Mouse (Mus musculus): ENCODE measurements around the gene Tns1. TPM values are rescaled to one million over a fixed set of nuclear protein-coding genes. Genes with fewer than 3 reads are reported as not detected.

The Tns1 gene
- total and polyA plus RNA-seq, 3 experiments, result 0.40 to 3.6 (median 0.89) TPM

DNA sequence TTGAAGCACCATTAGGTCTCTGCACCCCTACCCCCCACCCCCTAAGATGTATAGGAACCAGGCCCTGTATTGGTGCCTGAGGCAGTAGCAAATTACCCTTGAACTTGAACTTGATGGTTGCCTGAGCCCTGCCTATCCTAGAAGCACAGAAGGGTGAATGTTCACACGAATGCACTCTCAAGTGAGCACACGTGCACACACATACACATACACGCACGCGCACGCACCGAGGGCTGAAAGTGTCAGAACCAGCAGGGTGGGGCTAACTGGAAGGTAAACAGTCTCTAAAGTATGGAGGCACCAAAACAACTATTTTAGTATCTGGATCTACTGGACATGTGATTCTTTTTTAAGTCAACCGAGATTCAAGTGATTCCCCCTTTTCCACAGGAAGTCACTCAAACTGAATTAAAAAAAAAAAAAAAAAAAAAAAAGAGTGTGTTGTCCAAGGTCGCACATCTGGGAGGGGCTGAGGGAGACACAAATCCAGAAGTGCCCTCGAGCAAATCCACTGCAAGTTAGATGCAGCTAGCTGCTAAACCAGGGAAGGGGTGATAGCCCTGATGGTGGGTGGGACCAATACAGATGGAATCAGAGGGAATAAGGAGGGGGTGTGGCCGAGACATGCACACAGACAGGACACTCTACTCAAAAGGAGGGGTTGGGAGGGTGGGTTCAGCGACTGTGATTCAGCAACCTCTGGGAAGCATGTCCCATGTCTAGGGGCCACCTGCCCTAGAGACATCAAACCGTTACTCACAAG lies 96.0 kb downstream of the Tns1 start:
- H3K27ac ChIP-seq (ENCODE audit: insufficient read depth, low read depth), result no peak overlapping the region
- TF ChIP-seq POLR2AphosphoS2 (IDR thresholded peaks at IDR 0.05; ENCODE audit: low read depth, low read length), result no peak
- TF ChIP-seq JUND (conservative IDR thresholded peaks at IDR 0.05; ENCODE audit: low read depth, low read length), result no peak
- TF ChIP-seq USF1 (IDR thresholded peaks at IDR 0.05; ENCODE audit: low read depth, low read length), result no peak
- TF ChIP-seq ZC3H11A (IDR thresholded peaks at IDR 0.05; ENCODE audit: low read depth, low read length), result no peak
- TF ChIP-seq ZKSCAN1 (IDR thresholded peaks at IDR 0.05; ENCODE audit: borderline replicate concordance, low read depth, low read length), result no peak
- no peak for TF ChIP-seq CHD2 (IDR thresholded peaks at IDR 0.05; ENCODE audit: low read length)
- no peak for TF ChIP-seq ETS1 (conservative IDR thresholded peaks at IDR 0.05; ENCODE audit: low read depth, low read length)
- no peak for TF ChIP-seq POLR2A (IDR thresholded peaks at IDR 0.05; ENCODE audit: low read depth, low read length)
- no peak for TF ChIP-seq NELFE (IDR thresholded peaks at IDR 0.05; ENCODE audit: low read depth, low read length)
- TF ChIP-seq UBTF (IDR thresholded peaks at IDR 0.05; ENCODE audit: low read depth, low read length), result no peak
- no peak for TF ChIP-seq NRF1 (IDR thresholded peaks at IDR 0.05; ENCODE audit: low read depth, low read length)
- TF ChIP-seq TBP (conservative IDR thresholded peaks at IDR 0.05; ENCODE audit: low read depth, low read length), result no peak
- no peak for TF ChIP-seq MYC (IDR thresholded peaks at IDR 0.05; ENCODE audit: low read depth, low read length)
- no peak for TF ChIP-seq BHLHE40 (IDR thresholded peaks at IDR 0.05; ENCODE audit: low read depth, low read length)
- no peak for TF ChIP-seq CTCF (conservative IDR thresholded peaks at IDR 0.05 in 1 of 2, IDR thresholded peaks at IDR 0.05 in 1 of 2; ENCODE audit: low read depth in 2 of 2, low read length in 2 of 2)
- TF ChIP-seq MEF2A (IDR thresholded peaks at IDR 0.05; ENCODE audit: borderline replicate concordance, low read depth, low read length), result no peak
- TF ChIP-seq IRF4 (IDR thresholded peaks at IDR 0.05; ENCODE audit: low read depth, low read length), result no peak
- dilution Hi-C loops (cut with MboI; ENCODE audit: extremely low pct_ligation_motif_present, extremely low pct_unique_long_range_greater_than_20kb, low sequenced_read_pairs), result no loop called here
- no peak overlapping the region for H3K9ac ChIP-seq (ENCODE audit: insufficient read depth, low read depth)
- H3K36me3 ChIP-seq (replicated peaks in 1 of 2; ENCODE audit: control insufficient read depth in 1 of 2, insufficient read depth in 1 of 2, low read length in 1 of 2), result no peaks in the 10 kb centered on the region
- peaks cover 11% of the 10 kb centered on the region for H3K27me3 ChIP-seq (replicated peaks)
- in situ Hi-C loops (cut with MboI; ENCODE audit: low pct_ligation_motif_present, low pct_unique_long_range_greater_than_20kb, low sequenced_read_pairs), result no loop called here
- no peaks in the 10 kb centered on the region for H3K79me2 ChIP-seq (replicated peaks; ENCODE audit: control insufficient read depth, extremely low read depth, insufficient read depth, poor library complexity, severe bottlenecking)
- H3K9me3 ChIP-seq (replicated peaks; ENCODE audit: low read length), result no peaks in the 10 kb centered on the region
- no peak overlapping the region for H3K4me2 ChIP-seq (ENCODE audit: insufficient read depth, low read depth, poor library complexity, severe bottlenecking)
- no peak overlapping the region for H3K4me3 ChIP-seq (replicated peaks in 1 of 3; ENCODE audit: low read depth in 2 of 3, low read length in 2 of 3, poor library complexity in 1 of 3)
- no peak for DNase-seq (ENCODE audit: extremely low read depth)
- peaks cover 0 to 17% of the 10 kb centered on the region in 2 experiments; a peak in 2 of 4 replicates for H3K4me1 ChIP-seq (ENCODE audit: control insufficient read depth in 1 of 2, insufficient read depth in 2 of 2)

DNA sequence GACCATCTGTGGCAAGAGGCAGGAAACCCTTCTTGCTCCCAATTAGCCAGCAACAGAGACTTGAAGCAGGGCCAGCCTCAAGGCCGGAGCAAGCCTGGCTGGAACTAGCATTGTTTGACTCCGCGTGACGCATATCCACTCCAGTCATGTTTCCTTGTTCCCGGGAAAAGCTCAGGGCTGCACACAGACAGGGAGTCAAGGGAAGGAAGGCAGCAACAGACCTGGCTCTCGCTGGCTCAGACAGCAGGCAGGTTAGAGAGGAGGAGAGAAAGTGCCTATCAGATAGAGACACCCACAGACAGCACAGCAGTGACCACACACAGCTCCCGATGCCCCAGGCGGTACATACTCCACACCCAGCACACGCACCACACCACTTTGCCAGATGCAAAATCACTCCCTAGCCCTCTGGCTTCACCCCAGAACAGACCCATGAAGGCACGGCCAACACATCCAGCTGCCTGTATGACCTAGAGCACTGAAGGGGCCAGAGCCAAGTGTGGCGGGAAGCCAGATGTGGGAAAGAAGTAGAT lies 96.6 kb downstream of the Tns1 start:
- TF ChIP-seq PAX5 (IDR thresholded peaks at IDR 0.05; ENCODE audit: low read length) (no peak), UBTF (IDR thresholded peaks at IDR 0.05; ENCODE audit: low read depth, low read length) (no peak), JUN (IDR thresholded peaks at IDR 0.05; ENCODE audit: insufficient read depth, low read depth, low read length) (no peak), BHLHE40 (IDR thresholded peaks at IDR 0.05; ENCODE audit: low read depth, low read length) (no peak), RCOR1 (conservative IDR thresholded peaks at IDR 0.05; ENCODE audit: low read depth, low read length) (no peak), ETS1 (conservative IDR thresholded peaks at IDR 0.05; ENCODE audit: low read depth, low read length) (no peak), MAFK (IDR thresholded peaks at IDR 0.05; ENCODE audit: insufficient replicate concordance, low read length) (no peak), RAD21 (IDR thresholded peaks at IDR 0.05; ENCODE audit: low read depth, low read length) (no peak), ZMIZ1 (IDR thresholded peaks at IDR 0.05; ENCODE audit: low read depth, low read length) (no peak), JUND (conservative IDR thresholded peaks at IDR 0.05; ENCODE audit: low read depth, low read length) (no peak), ZKSCAN1 (IDR thresholded peaks at IDR 0.05; ENCODE audit: borderline replicate concordance, low read depth, low read length) (no peak), USF2 (conservative IDR thresholded peaks at IDR 0.05; ENCODE audit: low read depth, low read length) (no peak), POLR2A (IDR thresholded peaks at IDR 0.05; ENCODE audit: low read depth, low read length) (no peak), MXI1 (IDR thresholded peaks at IDR 0.05; ENCODE audit: low read depth, low read length) (no peak), TCF12 (IDR thresholded peaks at IDR 0.05; ENCODE audit: low read depth, low read length) (no peak), CHD2 (IDR thresholded peaks at IDR 0.05; ENCODE audit: low read length) (no peak), GABPA (IDR thresholded peaks at IDR 0.05; ENCODE audit: insufficient replicate concordance, low read depth, low read length) (no peak)
- no peaks in the 10 kb centered on the region for H3K36me3 ChIP-seq (replicated peaks in 1 of 2; ENCODE audit: control insufficient read depth in 1 of 2, insufficient read depth in 1 of 2, low read length in 1 of 2)
- no peak overlapping the region for H3K4me3 ChIP-seq (replicated peaks in 1 of 3; ENCODE audit: low read depth in 2 of 3, low read length in 2 of 3, poor library complexity in 1 of 3)
- peaks cover 7% of the 10 kb centered on the region for H3K27me3 ChIP-seq (replicated peaks)
- no peak overlapping the region for H3K27ac ChIP-seq (ENCODE audit: insufficient read depth, low read depth)
- no peak overlapping the region for H3K4me2 ChIP-seq (ENCODE audit: insufficient read depth, low read depth, poor library complexity, severe bottlenecking)
- dilution Hi-C loops (cut with MboI; ENCODE audit: extremely low pct_ligation_motif_present, extremely low pct_unique_long_range_greater_than_20kb, low sequenced_read_pairs), result no loop called here
- peaks cover 0 to 17% of the 10 kb centered on the region in 2 experiments; a peak in 2 of 4 replicates for H3K4me1 ChIP-seq (ENCODE audit: control insufficient read depth in 1 of 2, insufficient read depth in 2 of 2)
- H3K9ac ChIP-seq (ENCODE audit: insufficient read depth, low read depth), result no peak overlapping the region
- DNase-seq (ENCODE audit: extremely low read depth), result no peak
- H3K9me3 ChIP-seq (replicated peaks; ENCODE audit: low read length), result no peaks in the 10 kb centered on the region
- no peaks in the 10 kb centered on the region for H3K79me2 ChIP-seq (replicated peaks; ENCODE audit: control insufficient read depth, extremely low read depth, insufficient read depth, poor library complexity, severe bottlenecking)
- in situ Hi-C loops (cut with MboI; ENCODE audit: low pct_ligation_motif_present, low pct_unique_long_range_greater_than_20kb, low sequenced_read_pairs), result no loop called here

Data from CH12.LX (cell line).